Mouse (Mus musculus): ENCODE results near the gene Amt. TPM values are rescaled to one million over a fixed set of nuclear protein-coding genes. Genes with fewer than 3 reads are reported as not detected.
"Not testable (repeated sequence)": the region's sequence is repeated elsewhere in the genome, so short reads cannot be mapped to it uniquely, and the experiment has no call there.

Amt gene
- polyA plus RNA-seq, 1 experiment from 2014 or later, result 14.4 TPM

DNA sequence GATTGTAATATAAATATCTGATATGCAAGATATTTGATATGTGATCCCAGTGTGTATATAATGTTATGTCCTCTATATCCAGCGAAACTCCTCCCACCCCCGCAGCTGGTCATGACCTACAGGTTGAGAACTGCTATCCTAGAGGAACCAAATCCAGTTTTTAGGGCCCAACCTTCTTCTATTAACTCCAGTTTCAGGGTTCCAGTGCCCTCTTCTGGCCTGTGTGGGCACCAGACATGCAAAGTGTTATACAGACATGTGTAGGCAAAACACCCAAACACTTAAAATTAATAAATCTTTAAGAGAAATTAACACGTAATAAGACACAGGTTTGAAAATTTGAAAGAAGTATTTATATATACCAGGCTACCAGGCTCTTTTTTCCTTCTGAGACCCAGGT is 20.9 kb downstream of the Amt start:
- no peak for ATAC-seq (ENCODE audit: low read depth)
- Histone ChIP-seq H3K9ac (ENCODE audit: low read depth, low read length) (no peak overlapping the region), H3K27ac (ENCODE audit: low read length) (no peak overlapping the region), H3K4me3 (ENCODE audit: low read depth, low read length) (no peak overlapping the region), H3K9me3 (replicated peaks; ENCODE audit: control insufficient read depth, low read length) (no peaks in the 10 kb centered on the region), H3K36me3 (ENCODE audit: control insufficient read depth, insufficient read depth) (peaks cover 20% of the 10 kb centered on the region), H3K4me1 (ENCODE audit: control insufficient read depth, low read depth, low read length) (no peaks in the 10 kb centered on the region; the same call in 1 of the 2 replicates), H3K4me2 (ENCODE audit: low read depth, low read length) (no peak overlapping the region), H3K27me3 (ENCODE audit: control insufficient read depth, insufficient read depth, low read depth, low read length) (no peaks in the 10 kb centered on the region)
- WGBS (ENCODE audit: insufficient replicate concordance), result 86% methylated on average over 3 of the region's 3 CpGs

DNA sequence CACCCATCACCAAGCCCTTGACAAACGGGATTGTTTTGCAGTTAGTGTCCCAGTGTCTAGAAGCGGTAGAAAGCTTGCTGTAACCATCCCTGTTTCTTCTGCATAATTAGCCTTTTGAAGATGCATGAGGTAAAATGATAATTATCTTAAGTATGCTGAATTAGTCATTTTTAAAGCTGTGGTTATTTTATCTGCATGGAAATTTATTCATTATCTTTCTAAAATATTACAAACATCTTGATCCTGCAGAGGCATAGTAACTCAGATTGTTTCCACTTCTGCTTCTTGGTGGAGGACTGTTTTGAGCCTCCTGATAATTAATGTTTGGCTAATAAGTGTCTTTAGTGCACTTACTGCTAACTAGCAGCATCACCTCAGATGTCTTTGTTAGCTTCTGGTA is 21.8 kb downstream of the Amt start:
- Histone ChIP-seq H3K4me2 (ENCODE audit: low read depth, low read length) (no peak overlapping the region), H3K4me3 (ENCODE audit: low read depth, low read length) (no peak overlapping the region), H3K9me3 (replicated peaks; ENCODE audit: control insufficient read depth, low read length) (no peaks in the 10 kb centered on the region), H3K27me3 (ENCODE audit: control insufficient read depth, insufficient read depth, low read depth, low read length) (no peaks in the 10 kb centered on the region), H3K36me3 (ENCODE audit: control insufficient read depth, insufficient read depth) (peaks cover 20% of the 10 kb centered on the region), H3K9ac (ENCODE audit: low read depth, low read length) (no peak overlapping the region), H3K4me1 (ENCODE audit: control insufficient read depth, low read depth, low read length) (no peaks in the 10 kb centered on the region; the same call in none of the 2 replicates), H3K27ac (ENCODE audit: low read length) (no peak overlapping the region)
- WGBS (ENCODE audit: insufficient replicate concordance), result 79% methylated on average over 2 of the region's 2 CpGs
- no peak for ATAC-seq (ENCODE audit: low read depth)

DNA sequence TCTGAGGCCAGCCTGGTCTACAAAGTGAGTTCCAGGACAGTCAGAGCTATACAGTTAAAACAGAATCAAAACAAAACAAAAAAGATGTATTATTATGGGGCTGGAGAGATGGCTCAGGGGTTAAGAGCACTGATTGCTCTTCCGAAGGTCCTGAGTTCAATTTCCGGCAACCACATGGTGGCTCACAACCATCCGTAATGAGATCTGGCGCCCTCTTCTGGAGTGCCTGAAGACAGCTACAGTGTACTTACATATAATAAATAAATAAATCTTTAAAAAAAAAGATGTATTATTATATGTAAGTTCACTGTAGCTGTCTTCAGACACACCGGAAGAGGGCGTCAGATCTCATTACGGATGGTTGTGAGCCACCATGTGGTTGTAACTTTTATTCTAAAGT is 25.4 kb downstream of the Amt start:
- not testable (repeated sequence) for H3K27me3 ChIP-seq (ENCODE audit: control insufficient read depth, insufficient read depth, low read depth, low read length)

DNA sequence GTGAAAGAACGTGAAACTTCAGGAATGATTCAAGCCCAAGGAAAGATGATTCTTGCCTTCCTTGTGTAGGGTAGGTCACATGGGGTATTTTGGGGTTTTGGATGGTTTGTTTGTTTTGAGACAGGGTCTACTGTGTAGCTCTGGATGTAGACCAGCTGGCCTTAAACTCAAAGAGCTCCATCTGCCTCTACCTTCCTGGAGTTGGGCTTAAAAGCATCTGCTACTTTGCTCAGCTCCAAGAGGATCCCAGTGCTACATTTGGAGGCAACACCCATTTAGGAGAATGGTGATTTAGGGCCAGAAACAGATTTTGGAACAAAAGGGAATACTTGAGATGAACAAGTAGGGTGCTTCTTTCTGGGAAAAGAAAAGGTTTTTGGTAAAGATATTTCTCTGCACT is 28.1 kb downstream of the Amt start:
- Histone ChIP-seq H3K4me2 (ENCODE audit: low read depth, low read length) (no peak overlapping the region), H3K9me3 (replicated peaks; ENCODE audit: control insufficient read depth, low read length) (no peaks in the 10 kb centered on the region; the same call in 1 of the 2 replicates), H3K27ac (ENCODE audit: low read length) (no peak overlapping the region), H3K36me3 (ENCODE audit: control insufficient read depth, insufficient read depth) (peaks cover 40% of the 10 kb centered on the region), H3K4me3 (ENCODE audit: low read depth, low read length) (no peak overlapping the region), H3K9ac (ENCODE audit: low read depth, low read length) (no peak overlapping the region), H3K4me1 (ENCODE audit: control insufficient read depth, low read depth, low read length) (peaks cover 5% of the 10 kb centered on the region), H3K27me3 (ENCODE audit: control insufficient read depth, insufficient read depth, low read depth, low read length) (no peaks in the 10 kb centered on the region)
- WGBS (ENCODE audit: insufficient replicate concordance), result 97% methylated on average over 1 of the region's 1 CpGs
- ATAC-seq (ENCODE audit: low read depth), result no peak

More for the DNA sequence above, 25.4 kb downstream of the Amt start:
- not testable (repeated sequence) for ATAC-seq (ENCODE audit: low read depth); H3K9me3 ChIP-seq (replicated peaks; ENCODE audit: control insufficient read depth, low read length); H3K9ac ChIP-seq (ENCODE audit: low read depth, low read length); H3K4me3 ChIP-seq (ENCODE audit: low read depth, low read length); H3K4me1 ChIP-seq (ENCODE audit: control insufficient read depth, low read depth, low read length); H3K27ac ChIP-seq (ENCODE audit: low read length); H3K4me2 ChIP-seq (ENCODE audit: low read depth, low read length)
- H3K36me3 ChIP-seq (ENCODE audit: control insufficient read depth, insufficient read depth), result peaks cover 25% of the 10 kb centered on the region
- 82% methylated on average over 7 of the region's 7 CpGs for WGBS (ENCODE audit: insufficient replicate concordance)

- Histone ChIP-seq H3K4me1 (ENCODE audit: control insufficient read depth, low read depth, low read length) (peaks cover 5% of the 10 kb centered on the region), H3K27me3 (ENCODE audit: control insufficient read depth, insufficient read depth, low read depth, low read length) (no peaks in the 10 kb centered on the region), H3K9ac (ENCODE audit: low read depth, low read length) (no peak overlapping the region), H3K36me3 (ENCODE audit: control insufficient read depth, insufficient read depth) (peaks cover 42% of the 10 kb centered on the region), H3K4me2 (ENCODE audit: low read depth, low read length) (no peak overlapping the region), H3K4me3 (ENCODE audit: low read depth, low read length) (no peak overlapping the region), H3K27ac (ENCODE audit: low read length) (no peak overlapping the region), H3K9me3 (replicated peaks; ENCODE audit: control insufficient read depth, low read length) (no peaks in the 10 kb centered on the region; the same call in 1 of the 2 replicates)
- ATAC-seq (ENCODE audit: low read depth), result no peak
- 94% methylated on average over 2 of the region's 2 CpGs for WGBS (ENCODE audit: insufficient replicate concordance)
Measured at GRCm38 (mm10) chr9:108325811-108326210, 29.2 kb downstream of the Amt start.

GRCm38 (mm10) chr9:108337848-108338550 is 41.3 kb downstream of the Amt start:
- H3K27ac ChIP-seq (ENCODE audit: low read length), result peak overlapping the region; percentile 100
- peaks cover 33% of the 10 kb centered on the region for H3K4me1 ChIP-seq (ENCODE audit: control insufficient read depth, low read depth, low read length)
- H3K9me3 ChIP-seq (replicated peaks; ENCODE audit: control insufficient read depth, low read length), result no peaks in the 10 kb centered on the region
- H3K4me2 ChIP-seq (ENCODE audit: low read depth, low read length), result peak overlapping the region; percentile 63
- peaks cover 43% of the 10 kb centered on the region for H3K36me3 ChIP-seq (ENCODE audit: control insufficient read depth, insufficient read depth)
- H3K4me3 ChIP-seq (ENCODE audit: low read depth, low read length), result peak overlapping the region; percentile 94
- no peaks in the 10 kb centered on the region for H3K27me3 ChIP-seq (ENCODE audit: control insufficient read depth, insufficient read depth, low read depth, low read length)
- peak overlapping the region; percentile 99 for H3K9ac ChIP-seq (ENCODE audit: low read depth, low read length)
- no peak for ATAC-seq (ENCODE audit: low read depth)
- 49% methylated on average over 10 of the region's 10 CpGs for WGBS (ENCODE audit: insufficient replicate concordance)

GRCm38 (mm10) chr9:108338551-108338885 is 41.9 kb downstream of the Amt start:
- WGBS (ENCODE audit: insufficient replicate concordance), result 14% methylated on average over 6 of the region's 6 CpGs
- Histone ChIP-seq H3K4me3 (ENCODE audit: low read depth, low read length) (peak overlapping the region; percentile 94), H3K9ac (ENCODE audit: low read depth, low read length) (peak overlapping the region; percentile 99)

DNA sequence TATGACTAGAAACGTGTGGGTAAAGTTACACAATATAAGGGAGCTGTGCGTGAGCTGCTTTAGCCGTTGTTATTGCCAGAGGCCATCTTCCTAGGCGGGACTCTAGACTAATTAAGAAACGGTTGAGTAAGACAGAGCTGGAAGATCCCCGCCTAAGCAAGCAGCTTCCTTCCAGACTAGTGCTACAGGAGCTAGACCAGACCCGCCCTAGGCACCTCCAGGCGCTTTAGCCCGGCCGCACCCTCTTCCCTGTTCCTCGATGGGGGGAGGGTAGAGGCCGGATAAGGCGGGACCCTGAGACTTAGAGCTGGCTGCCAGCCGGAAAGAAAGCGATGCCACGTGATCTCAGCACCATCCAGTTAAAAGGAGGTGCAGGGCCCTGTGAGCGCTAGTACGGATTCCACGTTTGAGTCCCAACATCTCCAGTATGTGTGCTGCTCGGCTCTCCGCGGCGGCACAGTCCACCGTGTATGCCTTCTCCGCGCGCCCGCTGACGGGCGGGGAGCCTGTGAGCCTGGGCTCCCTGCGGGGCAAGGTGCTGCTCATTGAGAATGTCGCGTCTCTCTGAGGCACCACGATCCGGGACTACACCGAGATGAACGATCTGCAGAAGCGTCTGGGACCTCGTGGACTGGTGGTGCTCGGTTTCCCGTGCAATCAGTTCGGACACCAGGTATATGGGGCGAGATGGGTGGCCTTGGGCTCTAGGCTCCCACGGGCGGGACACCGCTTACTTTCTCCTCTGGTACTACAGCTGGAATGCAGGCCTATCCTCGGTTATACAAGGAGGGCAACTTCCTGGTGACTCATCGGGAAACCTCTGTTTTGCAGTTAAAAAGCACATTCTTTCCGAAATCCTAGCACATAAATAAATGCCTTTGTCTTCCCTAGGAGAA is 42.5 kb downstream of the Amt start, which contains the start of gene Gpx1:
TSS of gene Gpx1 (plus strand) at position 18 of the 896 bp plus-strand sequence.
- ATAC-seq (ENCODE audit: low read depth), result peak; percentile 92
- H3K9me3 ChIP-seq (replicated peaks; ENCODE audit: control insufficient read depth, low read length), result no peaks in the 10 kb centered on the region
- peak within 1 kb of the TSS; percentile 99 for H3K9ac ChIP-seq (ENCODE audit: low read depth, low read length)
- peak within 1 kb of the TSS; percentile 94 for H3K4me3 ChIP-seq (ENCODE audit: low read depth, low read length)
- under 1% methylated on average over 49 of the region's 49 CpGs for WGBS (ENCODE audit: insufficient replicate concordance)
- H3K27me3 ChIP-seq (ENCODE audit: control insufficient read depth, insufficient read depth, low read depth, low read length), result no peaks in the 10 kb centered on the region
- peak within 1 kb of the TSS; percentile 63 for H3K4me2 ChIP-seq (ENCODE audit: low read depth, low read length)
- H3K27ac ChIP-seq (ENCODE audit: low read length), result peak within 1 kb of the TSS; percentile 100
- H3K4me1 ChIP-seq (ENCODE audit: control insufficient read depth, low read depth, low read length), result peaks cover 45% of the 10 kb centered on the region
- peaks cover 34% of the 10 kb centered on the region for H3K36me3 ChIP-seq (ENCODE audit: control insufficient read depth, insufficient read depth)

More at GRCm38 (mm10) chr9:108338551-108338885, 41.9 kb downstream of the Amt start:
- peak overlapping the region; percentile 63 for H3K4me2 ChIP-seq (ENCODE audit: low read depth, low read length)
- H3K9me3 ChIP-seq (replicated peaks; ENCODE audit: control insufficient read depth, low read length), result no peaks in the 10 kb centered on the region
- peaks cover 38% of the 10 kb centered on the region for H3K4me1 ChIP-seq (ENCODE audit: control insufficient read depth, low read depth, low read length)
- no peak for ATAC-seq (ENCODE audit: low read depth)
- H3K27me3 ChIP-seq (ENCODE audit: control insufficient read depth, insufficient read depth, low read depth, low read length), result no peaks in the 10 kb centered on the region
- peaks cover 38% of the 10 kb centered on the region for H3K36me3 ChIP-seq (ENCODE audit: control insufficient read depth, insufficient read depth)
- peak overlapping the region; percentile 100 for H3K27ac ChIP-seq (ENCODE audit: low read length)

DNA sequence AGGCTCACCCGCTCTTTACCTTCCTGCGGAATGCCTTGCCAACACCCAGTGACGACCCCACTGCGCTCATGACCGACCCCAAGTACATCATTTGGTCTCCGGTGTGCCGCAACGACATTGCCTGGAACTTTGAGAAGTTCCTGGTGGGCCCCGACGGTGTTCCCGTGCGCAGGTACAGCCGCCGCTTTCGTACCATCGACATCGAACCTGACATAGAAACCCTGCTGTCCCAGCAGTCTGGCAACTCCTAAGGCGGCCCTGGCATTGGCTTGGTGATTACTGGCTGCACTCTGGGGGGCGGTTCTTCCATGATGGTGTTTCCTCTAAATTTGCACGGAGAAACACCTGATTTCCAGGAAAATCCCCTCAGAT is 43.2 kb downstream of the Amt start:
- Histone ChIP-seq H3K36me3 (ENCODE audit: control insufficient read depth, insufficient read depth) (peaks cover 27% of the 10 kb centered on the region), H3K9me3 (replicated peaks; ENCODE audit: control insufficient read depth, low read length) (no peaks in the 10 kb centered on the region), H3K9ac (ENCODE audit: low read depth, low read length) (peak overlapping the region; percentile 99), H3K27me3 (ENCODE audit: control insufficient read depth, insufficient read depth, low read depth, low read length) (no peaks in the 10 kb centered on the region), H3K27ac (ENCODE audit: low read length) (peak overlapping the region; percentile 100), H3K4me1 (ENCODE audit: control insufficient read depth, low read depth, low read length) (peaks cover 51% of the 10 kb centered on the region), H3K4me2 (ENCODE audit: low read depth, low read length) (peak overlapping the region; percentile 63), H3K4me3 (ENCODE audit: low read depth, low read length) (peak overlapping the region; percentile 94)
- WGBS (ENCODE audit: insufficient replicate concordance), result 4% methylated on average over 20 of the region's 20 CpGs
- ATAC-seq (ENCODE audit: low read depth), result no peak
